Mouse (Mus musculus): ENCODE results near the gene Aco1.

- TF ChIP-seq POLR2A (IDR thresholded peaks at IDR 0.05; ENCODE audit: insufficient read length, low read depth) (no peak), USF1 (IDR thresholded peaks at IDR 0.05; ENCODE audit: low read depth) (no peak), CEBPB (IDR thresholded peaks at IDR 0.05; ENCODE audit: insufficient read depth, poor library complexity, severe bottlenecking) (no peak), E2F4 (IDR thresholded peaks at IDR 0.05; ENCODE audit: insufficient read depth) (no peak), MAX (IDR thresholded peaks at IDR 0.05; ENCODE audit: low read depth) (no peak)
Measured at GRCm38 (mm10) chr4:40183781-40184180, 40.9 kb downstream of the Aco1 start.
